Mouse (Mus musculus) testis, adult 2 months (tissue): ENCODE results near the gene Neurl1a. TPM values are rescaled to one million over a fixed set of nuclear protein-coding genes. Genes with fewer than 3 reads are reported as not detected.
A peak's percentile ranks its signal among the peaks of the same experiment; 100 is the strongest.

ENCODE experiments used
- H3K27ac ChIP-seq: fragments of 200-500 bp; 2 replicates; pipeline ENCODE4 v1.5.1; 2012; ENCODE audit warnings: low read depth, low read length; ENCODE audit not compliant: control insufficient read depth, insufficient read depth
- H3K27me3 ChIP-seq: fragments of 200-500 bp; 2 replicates; pipeline ENCODE4 v1.6.1; 2012; ENCODE audit warnings: mild to moderate bottlenecking, low read length, moderate library complexity; ENCODE audit not compliant: control insufficient read depth, insufficient read depth
- H3K36me3 ChIP-seq: fragments of 200-500 bp; 2 replicates; pipeline ENCODE4 v1.6.1; 2012; ENCODE audit warnings: mild to moderate bottlenecking, low read length; ENCODE audit not compliant: control insufficient read depth, insufficient read depth
- H3K4me1 ChIP-seq: fragments of 200-500 bp; 2 replicates; pipeline ENCODE4 v1.6.1; 2012; ENCODE audit warnings: low read length; ENCODE audit not compliant: control insufficient read depth, insufficient read depth
- H3K4me3 ChIP-seq: fragments of 200-500 bp; 2 replicates; pipeline ENCODE4 v1.5.1; 2012; ENCODE audit warnings: low read depth, mild to moderate bottlenecking, low read length, moderate library complexity, mixed read lengths; ENCODE audit not compliant: control insufficient read depth
- CTCF ChIP-seq: fragments of 200-500 bp; IDR thresholded peaks from 2 replicates; pipeline ENCODE4 v1.5.1; 2012; ENCODE audit warnings: low read depth, mild to moderate bottlenecking, inconsistent platforms, low read length, moderate library complexity; ENCODE audit not compliant: control insufficient read depth, insufficient read depth, insufficient replicate concordance
- POLR2A ChIP-seq: fragments of 200-500 bp; IDR thresholded peaks from 2 replicates; pipeline ENCODE4 v1.6.1; 2012; ENCODE audit warnings: low read depth, mild to moderate bottlenecking, inconsistent platforms, low read length, moderate library complexity; ENCODE audit not compliant: control insufficient read depth
- polyA plus RNA-seq: library from polyadenylated mRNA; depleted of rRNA; stranded (reverse); fragments of >200 nt; gene quantifications from 2 replicates; pipeline ENCODE4 v1.2.3, GENCODE M21; 2012

Gene Neurl1a
- polyA plus RNA-seq, 1 experiment: 37.0 TPM

- Histone ChIP-seq H3K27ac (no peak overlapping the region), H3K4me3 (no peak overlapping the region), H3K4me1 (no peaks in the 10 kb centered on the region), H3K36me3 (no peaks in the 10 kb centered on the region), H3K27me3 (no peaks in the 10 kb centered on the region)
- TF ChIP-seq CTCF: no peak
These were observed 52.8 kb downstream of the Neurl1a start for GRCm38 (mm10) chr19:47231389-47231788.

GRCm38 (mm10) chr19:47232077-47232865 lies 53.7 kb downstream of the Neurl1a start:
- no peaks in the 10 kb centered on the region for H3K4me1 ChIP-seq
- H3K4me3 ChIP-seq: no peak overlapping the region
- no peaks in the 10 kb centered on the region for H3K36me3 ChIP-seq
- no peaks in the 10 kb centered on the region for H3K27me3 ChIP-seq
- TF ChIP-seq POLR2A (no peak), CTCF (no peak)
- no peak overlapping the region for H3K27ac ChIP-seq

- Histone ChIP-seq H3K27me3 (no peaks in the 10 kb centered on the region), H3K4me1 (no peaks in the 10 kb centered on the region), H3K36me3 (no peaks in the 10 kb centered on the region), H3K27ac (no peak overlapping the region), H3K4me3 (no peak overlapping the region)
- TF ChIP-seq POLR2A (no peak), CTCF (no peak)
These were observed 54.5 kb downstream of the Neurl1a start for GRCm38 (mm10) chr19:47233087-47233486.

GRCm38 (mm10) chr19:47240076-47240475 lies 61.5 kb downstream of the Neurl1a start:
- Histone ChIP-seq H3K4me3 (peak overlapping the region; percentile 64), H3K27me3 (no peaks in the 10 kb centered on the region), H3K27ac (no peak overlapping the region), H3K36me3 (no peaks in the 10 kb centered on the region), H3K4me1 (peaks cover 7% of the 10 kb centered on the region)
- TF ChIP-seq CTCF: no peak
- no peak for TF ChIP-seq POLR2A

- Histone ChIP-seq H3K4me3 (peak overlapping the region; percentile 16), H3K36me3 (no peaks in the 10 kb centered on the region), H3K27me3 (no peaks in the 10 kb centered on the region), H3K4me1 (peaks cover 7% of the 10 kb centered on the region), H3K27ac (no peak overlapping the region)
- TF ChIP-seq POLR2A: no peak
- no peak for TF ChIP-seq CTCF
These were observed 62.3 kb downstream of the Neurl1a start for GRCm38 (mm10) chr19:47240957-47241356.

GRCm38 (mm10) chr19:47242227-47242626 lies 63.6 kb downstream of the Neurl1a start:
- TF ChIP-seq POLR2A: no peak
- H3K27me3 ChIP-seq: no peaks in the 10 kb centered on the region
- peaks cover 7% of the 10 kb centered on the region for H3K4me1 ChIP-seq

GRCm38 (mm10) chr19:47245512-47245911 lies 66.9 kb downstream of the Neurl1a start:
- Histone ChIP-seq H3K27me3 (no peaks in the 10 kb centered on the region), H3K27ac (no peak overlapping the region), H3K4me3 (no peak overlapping the region), H3K4me1 (peaks cover under 1% of the 10 kb centered on the region), H3K36me3 (no peaks in the 10 kb centered on the region)
- TF ChIP-seq CTCF: no peak
- TF ChIP-seq POLR2A: no peak

More at GRCm38 (mm10) chr19:47242227-47242626, 63.6 kb downstream of the Neurl1a start:
- Histone ChIP-seq H3K4me3 (no peak overlapping the region), H3K27ac (no peak overlapping the region), H3K36me3 (no peaks in the 10 kb centered on the region)

- no peak overlapping the region for H3K27ac ChIP-seq
These were observed 69.2 kb downstream of the Neurl1a start for GRCm38 (mm10) chr19:47247791-47248190.

More at GRCm38 (mm10) chr19:47247791-47248190, 69.2 kb downstream of the Neurl1a start:
- H3K4me1 ChIP-seq: no peaks in the 10 kb centered on the region
- TF ChIP-seq POLR2A: no peak
- no peak for TF ChIP-seq CTCF
- no peak overlapping the region for H3K4me3 ChIP-seq
- no peaks in the 10 kb centered on the region for H3K27me3 ChIP-seq
- no peaks in the 10 kb centered on the region for H3K36me3 ChIP-seq
